Mouse (Mus musculus) small intestine, adult 2 months (tissue): ENCODE data around the gene Prlh. TPM values are rescaled to one million over a fixed set of nuclear protein-coding genes. Genes with fewer than 3 reads are reported as not detected.

Source experiments
- H3K27ac ChIP-seq: fragments of 200-500 bp; 2 replicates; pipeline ENCODE4 v1.5.1; 2012; ENCODE audit warnings: low read depth, low read length, control low read depth, inconsistent platforms; ENCODE audit not compliant: insufficient read depth
- H3K27me3 ChIP-seq: fragments of 200-500 bp; 2 replicates; pipeline ENCODE4 v1.6.1; 2012; ENCODE audit warnings: mild to moderate bottlenecking, moderate library complexity, low read length, inconsistent platforms; ENCODE audit not compliant: control insufficient read depth, insufficient read depth
- H3K36me3 ChIP-seq: fragments of 200-500 bp; 2 replicates; pipeline ENCODE4 v1.6.1; 2012; ENCODE audit warnings: mild to moderate bottlenecking, low read length, control low read depth, inconsistent platforms; ENCODE audit not compliant: control insufficient read depth, insufficient read depth
- H3K4me1 ChIP-seq: fragments of 200-500 bp; 2 replicates; pipeline ENCODE4 v1.6.1; 2012; ENCODE audit warnings: low read length, inconsistent platforms, mixed read lengths; ENCODE audit not compliant: control insufficient read depth, insufficient read depth, insufficient read length
- H3K4me3 ChIP-seq: fragments of 200-500 bp; 2 replicates; pipeline ENCODE4 v1.5.1; 2012; ENCODE audit warnings: low read depth, mild to moderate bottlenecking, control low read depth, inconsistent platforms, low read length, moderate library complexity
- CTCF ChIP-seq: fragments of 200-500 bp; IDR thresholded peaks from 2 replicates; pipeline ENCODE4 v1.5.1; 2012; ENCODE audit warnings: low read depth, mild to moderate bottlenecking, control low read depth, inconsistent platforms, low read length, moderate library complexity, mixed read lengths; ENCODE audit not compliant: insufficient replicate concordance, insufficient read length; ENCODE audit errors: extremely low read depth
- POLR2A ChIP-seq: fragments of 200-500 bp; IDR thresholded peaks from 2 replicates; pipeline ENCODE4 v1.6.1; 2012; ENCODE audit warnings: low read depth, mild to moderate bottlenecking, control low read depth, inconsistent platforms, low read length, moderate library complexity
- WGBS: fragments of 180-500 bp; shearing (Covaris S2); methylation state at CpG from one replicate; pipeline ENCODE4 v1.1.7; 2018; 5-methylcytosine and 5-hydroxymethylcytosine counted together
- polyA plus RNA-seq: library from polyadenylated mRNA; depleted of rRNA; stranded (reverse); fragments of >200 nt; gene quantifications from 2 replicates; pipeline ENCODE4 v1.2.3, GENCODE M21; 2012

The Prlh gene
- polyA plus RNA-seq, 1 experiment, result not detected

- Histone ChIP-seq H3K27ac (no peak overlapping the region), H3K4me3 (no peak overlapping the region), H3K36me3 (peaks cover 11% of the 10 kb centered on the region), H3K27me3 (no peaks in the 10 kb centered on the region), H3K4me1 (no peaks in the 10 kb centered on the region)
- TF ChIP-seq POLR2A, result no peak
- TF ChIP-seq CTCF, result no peak
- WGBS, result 67% methylated on average over 11 of the region's 11 CpGs
These were observed 780 bp downstream of the Prlh start for GRCm38 (mm10) chr1:90953688-90954087.

GRCm38 (mm10) chr1:90956245-90957096, 3.6 kb downstream of the Prlh start:
- H3K4me3 ChIP-seq, result no peak overlapping the region
- TF ChIP-seq CTCF, result peak; percentile 56; the same call in 1 of the 2 replicates
- TF ChIP-seq POLR2A, result no peak
- no peaks in the 10 kb centered on the region for H3K27me3 ChIP-seq
- 33% methylated on average over 7 of the region's 7 CpGs for WGBS
- H3K4me1 ChIP-seq, result no peaks in the 10 kb centered on the region
- peaks cover 25% of the 10 kb centered on the region for H3K36me3 ChIP-seq
- no peak overlapping the region for H3K27ac ChIP-seq

GRCm38 (mm10) chr1:90962526-90962925, 9.6 kb downstream of the Prlh start:
- 46% methylated on average over 4 of the region's 4 CpGs for WGBS
- no peak overlapping the region for H3K27ac ChIP-seq
- TF ChIP-seq POLR2A, result no peak
- no peaks in the 10 kb centered on the region for H3K27me3 ChIP-seq
- H3K4me1 ChIP-seq, result peaks cover 15% of the 10 kb centered on the region; the same call in 1 of the 2 replicates
- H3K4me3 ChIP-seq, result no peak overlapping the region
- H3K36me3 ChIP-seq, result peaks cover 25% of the 10 kb centered on the region

GRCm38 (mm10) chr1:90962994-90963393, 10.1 kb downstream of the Prlh start:
- no peak for TF ChIP-seq POLR2A
- no peak for TF ChIP-seq CTCF
- no peak overlapping the region for H3K27ac ChIP-seq
- 16% methylated on average over 3 of the region's 3 CpGs for WGBS
- H3K4me1 ChIP-seq, result peaks cover 19% of the 10 kb centered on the region; the same call in 1 of the 2 replicates
- H3K36me3 ChIP-seq, result peaks cover 25% of the 10 kb centered on the region
- no peak overlapping the region for H3K4me3 ChIP-seq
- H3K27me3 ChIP-seq, result no peaks in the 10 kb centered on the region

GRCm38 (mm10) chr1:90967583-90967982, 14.7 kb downstream of the Prlh start:
- Histone ChIP-seq H3K4me3 (peak overlapping the region; percentile 53), H3K27me3 (no peaks in the 10 kb centered on the region), H3K27ac (peak overlapping the region; percentile 84), H3K36me3 (peaks cover 4% of the 10 kb centered on the region; the same call in 1 of the 2 replicates), H3K4me1 (peaks cover 21% of the 10 kb centered on the region; the same call in 1 of the 2 replicates)
- 26% methylated on average over 7 of the region's 7 CpGs for WGBS
- no peak for TF ChIP-seq POLR2A
- no peak for TF ChIP-seq CTCF

- Histone ChIP-seq H3K27me3 (no peaks in the 10 kb centered on the region), H3K36me3 (peaks cover 4% of the 10 kb centered on the region; the same call in 1 of the 2 replicates), H3K4me3 (peak overlapping the region; percentile 79), H3K27ac (peak overlapping the region; percentile 89), H3K4me1 (peaks cover 17% of the 10 kb centered on the region; the same call in 1 of the 2 replicates)
- TF ChIP-seq POLR2A (no peak), CTCF (no peak)
- 31% methylated on average over 4 of the region's 4 CpGs for WGBS
These were observed 15.7 kb downstream of the Prlh start for GRCm38 (mm10) chr1:90968649-90969048.

GRCm38 (mm10) chr1:90969347-90969784, 16.5 kb downstream of the Prlh start, which contains the start of gene Rab17:
Gene Rab17, minus strand, starts transcription at chr1:90969661.
- no peaks in the 10 kb centered on the region for H3K27me3 ChIP-seq
- H3K27ac ChIP-seq, result peak within 1 kb of the TSS; percentile 89
- H3K4me1 ChIP-seq, result peaks cover 12% of the 10 kb centered on the region; the same call in 1 of the 2 replicates
- TF ChIP-seq POLR2A (peak; percentile 57), CTCF (no peak)
- H3K4me3 ChIP-seq, result peak within 1 kb of the TSS; percentile 79
- WGBS, result 7% methylated on average over 9 of the region's 9 CpGs
- H3K36me3 ChIP-seq, result peaks cover 4% of the 10 kb centered on the region; the same call in 1 of the 2 replicates
